Mouse (Mus musculus) midbrain, embryonic 14.5 days (tissue): ENCODE measurements around the gene Exoc6b. TPM values are rescaled to one million over a fixed set of nuclear protein-coding genes. Genes with fewer than 3 reads are reported as not detected.
"Not testable (repeated sequence)": the region's sequence is repeated elsewhere in the genome, so short reads cannot be mapped to it uniquely, and the experiment has no call there.

Experiments
- ATAC-seq: fragments of 200-750 bp; cut with Nextera tagmentation; 2 replicates; pipeline ENCODE4 v1.8.0; 2017; ENCODE audit warnings: moderate number of reproducible peaks, moderate library complexity; ENCODE audit not compliant: low FRiP score, low TSS enrichment
- DNase-seq: peaks from one replicate; pipeline ENCODE4 v3.0.0-alpha.2; 2015
- H3K27ac ChIP-seq: fragments of 300-500 bp; sonication (generic); replicated peaks from 2 replicates; pipeline ENCODE4 v1.5.1; 2014; ENCODE audit warnings: mild to moderate bottlenecking, low read depth, low read length, moderate library complexity
- H3K27me3 ChIP-seq: fragments of 300-500 bp; sonication (generic); 2 replicates; pipeline ENCODE4 v1.6.1; 2014; ENCODE audit warnings: low read length, control low read depth, mixed read lengths; ENCODE audit not compliant: control insufficient read depth, insufficient read depth
- H3K36me3 ChIP-seq: fragments of 300-500 bp; sonication (generic); 2 replicates; pipeline ENCODE4 v1.6.1; 2014; ENCODE audit warnings: low read length, control low read depth; ENCODE audit not compliant: control insufficient read depth, insufficient read depth
- H3K4me1 ChIP-seq: fragments of 300-500 bp; sonication (generic); 2 replicates; pipeline ENCODE4 v1.6.1; 2014; ENCODE audit warnings: mild to moderate bottlenecking, antibody characterized with exemption, low read length, control low read depth; ENCODE audit not compliant: control insufficient read depth, insufficient read depth
- H3K4me2 ChIP-seq: fragments of 300-500 bp; sonication (generic); 2 replicates; pipeline ENCODE4 v1.6.1; 2014; ENCODE audit warnings: mild to moderate bottlenecking, low read length, moderate library complexity
- H3K4me3 ChIP-seq: fragments of 300-500 bp; sonication (generic); replicated peaks from 2 replicates; pipeline ENCODE4 v1.5.1; 2014; ENCODE audit warnings: low read depth, low read length
- H3K9ac ChIP-seq: fragments of 300-500 bp; sonication (generic); replicated peaks from 2 replicates; pipeline ENCODE4 v1.6.1; 2014; ENCODE audit warnings: mild to moderate bottlenecking, low read length, moderate library complexity
- H3K9me3 ChIP-seq: fragments of 300-500 bp; sonication (generic); 2 replicates; pipeline ENCODE4 v1.6.1; 2016; ENCODE audit warnings: low read length, control low read depth, mixed read lengths; ENCODE audit not compliant: control insufficient read depth
- WGBS: fragments of 180-500 bp; shearing (Covaris S2); extraction: QIAGEN DNeasy Blood & Tissue Kit; methylation state at CpG from one replicate; pipeline ENCODE4 v1.1.7; 2014; 5-methylcytosine and 5-hydroxymethylcytosine counted together
- polyA plus RNA-seq: library from polyadenylated mRNA; unstranded; fragments of >200 nt; fragmentation: Nextera tagmentation; extraction: Ambion mirVana; gene quantifications from 2 replicates; pipeline ENCODE4 v1.2.1, GENCODE M21; 2014

The Exoc6b gene
- 54.5 and 64.9 TPM in 2 replicates for polyA plus RNA-seq

- Histone ChIP-seq H3K27me3 (no peaks in the 10 kb centered on the region), H3K4me3 (peak within 1 kb of the TSS; percentile 89), H3K4me2 (peak within 1 kb of the TSS; percentile 60), H3K9ac (peak within 1 kb of the TSS; percentile 93), H3K4me1 (peaks cover 18% of the 10 kb centered on the region), H3K9me3 (no peaks in the 10 kb centered on the region), H3K36me3 (no peaks in the 10 kb centered on the region), H3K27ac (peak within 1 kb of the TSS; percentile 90)
- DNase-seq (peak; percentile 95), ATAC-seq (peak; percentile 94)
- WGBS = under 1% methylated on average over 62 of the region's 63 CpGs
Measured at GRCm38 (mm10) chr6:85069023-85069985, at the start of gene Exoc6b. Exoc6b (minus strand) TSS chr6:85069513.

DNA sequence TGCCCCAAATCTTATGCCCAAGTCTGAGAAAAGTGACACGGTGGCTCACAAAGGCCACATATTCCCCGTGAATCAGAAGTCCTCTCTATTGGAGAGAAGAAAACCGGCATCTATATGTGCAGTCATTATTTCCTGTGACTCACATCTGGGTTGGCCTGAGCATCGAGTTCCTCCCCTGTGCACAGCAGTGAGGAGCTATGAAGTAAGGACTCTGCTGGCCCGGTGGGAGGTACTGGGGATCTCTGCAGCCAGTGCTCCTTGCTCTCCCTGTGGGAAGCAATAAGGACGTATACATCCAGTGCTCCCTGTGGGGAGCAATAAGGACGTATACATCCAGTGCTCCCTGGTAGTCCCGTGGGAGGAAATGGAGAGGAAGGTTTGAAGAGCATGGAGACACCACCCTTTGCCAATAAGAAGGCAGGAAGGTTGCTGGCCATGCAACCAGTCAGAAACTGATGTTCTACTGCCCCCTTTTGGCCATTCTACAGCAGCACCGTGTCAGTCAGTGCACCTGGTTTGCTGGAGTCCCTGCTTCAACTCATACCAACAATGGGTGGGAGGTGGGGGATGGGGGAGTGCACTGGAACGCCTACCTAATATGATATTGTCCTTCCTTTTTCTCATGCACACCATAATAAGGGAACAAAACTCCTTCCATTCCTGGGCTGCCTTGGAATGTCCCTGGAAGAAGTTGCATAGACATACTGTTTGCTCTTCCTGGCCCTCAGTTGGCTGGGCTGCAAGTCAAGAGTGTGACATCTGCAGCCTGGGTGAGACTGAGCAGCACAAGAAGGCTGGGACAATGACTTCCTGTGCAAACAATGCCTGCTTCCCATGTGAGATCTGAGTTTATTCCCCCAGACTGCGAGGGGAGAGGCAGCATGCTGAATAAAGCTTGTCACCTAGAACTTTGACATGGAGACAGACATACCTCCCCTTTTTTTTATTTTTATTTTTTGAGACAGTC is 48.5 kb upstream of the Exoc6b start:
- H3K4me1 ChIP-seq, ATAC-seq, H3K27ac ChIP-seq, H3K9ac ChIP-seq, H3K27me3 ChIP-seq, H3K4me3 ChIP-seq, H3K9me3 ChIP-seq, H3K4me2 ChIP-seq, H3K36me3 ChIP-seq: not testable (repeated sequence)
- DNase-seq = peak; percentile 80
- WGBS = 38% methylated on average over 8 of the region's 11 CpGs

GRCm38 (mm10) chr6:85105033-85105615 is 35.8 kb upstream of the Exoc6b start:
- no peaks in the 10 kb centered on the region for H3K9me3 ChIP-seq
- H3K4me3 ChIP-seq = no peak overlapping the region
- DNase-seq (no peak), ATAC-seq (no peak)
- no peaks in the 10 kb centered on the region for H3K36me3 ChIP-seq
- no peak overlapping the region for H3K27ac ChIP-seq
- no peak overlapping the region for H3K9ac ChIP-seq
- WGBS = 89% methylated on average over 10 of the region's 10 CpGs
- no peaks in the 10 kb centered on the region for H3K4me1 ChIP-seq
- no peak overlapping the region for H3K4me2 ChIP-seq
- no peaks in the 10 kb centered on the region for H3K27me3 ChIP-seq

GRCm38 (mm10) chr6:85103321-85103720 is 34.0 kb upstream of the Exoc6b start:
- 88% methylated on average over 3 of the region's 3 CpGs for WGBS
- no peak overlapping the region for H3K4me3 ChIP-seq
- no peak for ATAC-seq
- H3K36me3 ChIP-seq = no peaks in the 10 kb centered on the region
- H3K27me3 ChIP-seq = no peaks in the 10 kb centered on the region
- no peak overlapping the region for H3K4me2 ChIP-seq
- H3K27ac ChIP-seq = no peak overlapping the region
- DNase-seq = no peak
- no peaks in the 10 kb centered on the region for H3K9me3 ChIP-seq
- H3K9ac ChIP-seq = no peak overlapping the region
- H3K4me1 ChIP-seq = no peaks in the 10 kb centered on the region

DNA sequence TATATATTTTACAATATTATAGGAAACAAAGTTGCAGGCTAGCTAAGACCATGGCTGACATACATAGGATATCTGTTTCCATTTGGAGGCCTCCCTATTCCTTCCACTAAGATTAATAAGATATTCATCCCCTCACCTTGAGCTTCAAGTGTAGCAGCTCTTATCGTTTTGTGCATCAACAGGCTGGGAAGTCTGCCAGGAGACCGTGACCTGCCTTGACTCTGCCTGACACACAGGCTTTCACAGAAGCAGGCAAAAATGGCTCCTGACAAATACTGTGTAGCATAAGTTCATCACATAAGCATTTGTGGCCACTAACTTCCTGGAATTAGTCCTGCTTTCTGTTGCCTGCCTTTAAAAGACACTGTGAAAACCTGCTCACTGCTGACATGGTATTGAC is 27.1 kb upstream of the Exoc6b start:
- no peaks in the 10 kb centered on the region for H3K36me3 ChIP-seq

GRCm38 (mm10) chr6:85087425-85087824 is 18.1 kb upstream of the Exoc6b start:
- no peak overlapping the region for H3K27ac ChIP-seq
- 85% methylated on average over 4 of the region's 4 CpGs for WGBS
- no peaks in the 10 kb centered on the region for H3K4me1 ChIP-seq
- H3K4me3 ChIP-seq = no peak overlapping the region
- no peaks in the 10 kb centered on the region for H3K36me3 ChIP-seq
- no peak overlapping the region for H3K9ac ChIP-seq
- no peak for DNase-seq
- no peaks in the 10 kb centered on the region for H3K27me3 ChIP-seq
- no peak for ATAC-seq
- no peak overlapping the region for H3K4me2 ChIP-seq
- H3K9me3 ChIP-seq = no peaks in the 10 kb centered on the region

More for the DNA sequence above, 27.1 kb upstream of the Exoc6b start:
- no peaks in the 10 kb centered on the region for H3K4me1 ChIP-seq
- no peak overlapping the region for H3K9ac ChIP-seq
- H3K27ac ChIP-seq = no peak overlapping the region
- no peak overlapping the region for H3K4me3 ChIP-seq
- H3K9me3 ChIP-seq = no peaks in the 10 kb centered on the region
- ATAC-seq (no peak), DNase-seq (no peak)
- 70% methylated on average over 2 of the region's 2 CpGs for WGBS
- no peaks in the 10 kb centered on the region for H3K27me3 ChIP-seq
- no peak overlapping the region for H3K4me2 ChIP-seq

DNA sequence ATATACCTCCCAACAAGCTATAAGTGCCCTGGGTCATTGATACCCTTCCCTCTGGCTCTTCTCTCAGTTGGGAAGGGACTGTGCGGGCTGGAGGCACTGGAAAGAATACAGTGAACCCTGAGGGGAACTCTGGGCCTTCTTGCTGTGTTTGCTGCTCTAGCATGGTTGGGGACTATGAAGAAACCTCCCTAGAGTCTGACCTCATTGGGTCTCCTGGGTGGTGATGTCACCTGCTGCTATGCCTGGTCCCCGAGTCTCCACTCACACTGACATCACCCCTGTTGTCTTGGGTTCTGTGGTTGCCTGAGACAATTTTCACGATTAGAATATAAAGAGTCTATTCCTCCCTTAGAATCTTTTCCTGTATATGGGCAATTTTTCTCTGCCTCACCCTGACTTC is 17.3 kb upstream of the Exoc6b start:
- DNase-seq = no peak
- Histone ChIP-seq H3K4me1 (no peaks in the 10 kb centered on the region), H3K36me3 (no peaks in the 10 kb centered on the region), H3K27ac (no peak overlapping the region), H3K9ac (no peak overlapping the region), H3K9me3 (no peaks in the 10 kb centered on the region), H3K27me3 (no peaks in the 10 kb centered on the region), H3K4me3 (no peak overlapping the region), H3K4me2 (no peak overlapping the region)
- 79% methylated on average over 3 of the region's 3 CpGs for WGBS
- ATAC-seq = no peak

DNA sequence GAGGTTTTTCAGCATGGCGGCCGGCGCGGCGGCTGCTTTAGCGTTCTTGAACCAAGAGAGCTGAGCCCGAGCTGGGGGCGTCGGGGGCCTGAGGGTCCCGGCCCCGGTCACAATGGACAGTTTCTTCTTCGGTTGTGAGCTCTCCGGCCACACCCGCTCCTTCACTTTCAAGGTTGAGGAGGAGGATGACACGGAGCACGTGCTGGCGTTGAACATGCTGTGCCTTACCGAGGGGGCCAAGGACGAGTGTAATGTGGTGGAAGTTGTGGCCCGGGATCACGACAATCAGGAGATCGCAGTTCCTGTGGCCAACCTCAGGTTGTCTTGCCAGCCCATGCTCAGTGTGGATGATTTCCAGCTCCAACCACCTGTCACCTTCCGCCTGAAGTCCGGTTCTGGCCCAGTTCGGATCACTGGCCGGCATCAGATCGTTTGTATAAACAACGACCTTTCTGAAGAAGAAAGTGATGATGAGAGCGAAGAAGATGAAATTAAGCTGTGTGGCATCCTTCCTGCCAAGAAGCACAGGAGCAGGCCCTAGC is 6.9 kb upstream of the Exoc6b start:
- not testable (repeated sequence) for ATAC-seq, H3K4me2 ChIP-seq, H3K27me3 ChIP-seq, H3K4me3 ChIP-seq, H3K27ac ChIP-seq, H3K9me3 ChIP-seq, H3K36me3 ChIP-seq, H3K4me1 ChIP-seq, DNase-seq, H3K9ac ChIP-seq
- 84% methylated on average over 29 of the region's 29 CpGs for WGBS
